In the genomic region with DNA sequence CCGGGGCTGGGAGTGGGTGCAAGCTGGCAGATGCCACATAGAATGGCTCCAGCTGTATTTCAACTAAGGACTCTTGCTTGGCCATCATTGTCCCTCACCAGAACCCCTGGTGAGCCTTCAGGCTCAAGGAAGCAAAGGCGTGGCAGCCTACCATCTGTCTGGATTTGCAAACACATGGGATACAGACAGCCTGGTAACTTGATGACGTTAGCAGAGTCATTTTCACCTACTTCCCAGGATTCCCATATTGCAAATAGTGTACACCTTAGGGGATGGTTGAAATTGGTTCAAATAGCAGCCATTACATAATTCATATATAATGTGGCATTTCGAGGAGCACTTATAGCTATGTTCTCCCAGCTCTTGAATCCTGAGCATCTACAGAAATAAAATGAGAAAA, we compare ENCODE assay signal across 21 mouse cellular contexts. TPM values are rescaled to one million over a fixed set of nuclear protein-coding genes. Genes with fewer than 3 reads are reported as not detected.
A peak's percentile ranks its signal among the peaks of the same experiment; 100 is the strongest.
DNase-seq lines count a peak whose midpoint lies in the region; ATAC-seq and TF ChIP-seq lines count a peak whose summit lies in the region.
"Had no signal": no experiment of that assay in that cellular context is flagged by ENCODE, and none has a peak within 500 bp of the region (broad histone marks: within the 10 kb centered on the region; RNA-seq: fewer than 3 reads in every experiment).

No protein-coding gene starts in this region.

- no peaks in the 10 kb centered on the region for H3K36me3 ChIP-seq in forebrain, embryonic 13.5 days (ENCODE audit: poor library complexity, severe bottlenecking)
- H3K36me3 ChIP-seq in forebrain, postnatal 0 days (ENCODE audit: insufficient read depth) = 0 out of 2 replicates have a peak, but pooled peaks cover 2% of the 10 kb centered on the region
- 0 out of 2 replicates have a peak, but pooled peaks cover 4% of the 10 kb centered on the region for H3K36me3 ChIP-seq in neural tube, embryonic 13.5 days
- H3K36me3 ChIP-seq in midbrain, embryonic 11.5 days (ENCODE audit: control insufficient read depth, insufficient read depth, low read length) = no peaks in the 10 kb centered on the region
- no peaks in the 10 kb centered on the region for H3K36me3 ChIP-seq in neural tube, embryonic 15.5 days
- H3K36me3 ChIP-seq: embryonic facial prominence, embryonic 13.5 days; G1E; limb, embryonic 12.5 days; liver, embryonic 12.5 days had no signal

- H3K27ac ChIP-seq in forebrain, embryonic 13.5 days = 0 out of 2 replicates have a peak overlapping the region, but pooled peaks have one; percentile 3
- H3K27ac ChIP-seq in forebrain, postnatal 0 days (ENCODE audit: low read depth, low read length) = no peak overlapping the region
- 0 out of 2 replicates have a peak overlapping the region, but pooled peaks have one; percentile 23 for H3K27ac ChIP-seq in neural tube, embryonic 13.5 days (replicated peaks)
- no peak overlapping the region; the same call in 1 of the 2 replicates for H3K27ac ChIP-seq in midbrain, embryonic 11.5 days (ENCODE audit: low read depth, low read length)
- H3K27ac ChIP-seq in neural tube, embryonic 15.5 days (replicated peaks) = peak overlapping the region; percentile 74
- H3K27ac ChIP-seq: embryonic facial prominence, embryonic 13.5 days; kidney, postnatal 0 days; limb, embryonic 12.5 days; liver, embryonic 12.5 days; stomach, postnatal 0 days had no signal

- H3K4me2 ChIP-seq in forebrain, embryonic 13.5 days = no peak overlapping the region
- no peak overlapping the region for H3K4me2 ChIP-seq in forebrain, postnatal 0 days (ENCODE audit: low read depth)
- H3K4me2 ChIP-seq in neural tube, embryonic 13.5 days = no peak overlapping the region
- H3K4me2 ChIP-seq in midbrain, embryonic 11.5 days = no peak overlapping the region
- H3K4me2 ChIP-seq in neural tube, embryonic 15.5 days = no peak overlapping the region
- H3K4me2 ChIP-seq: embryonic facial prominence, embryonic 13.5 days; limb, embryonic 12.5 days; liver, embryonic 12.5 days had no signal

- H3K9ac ChIP-seq in forebrain, embryonic 13.5 days = no peak overlapping the region
- no peak overlapping the region for H3K9ac ChIP-seq in forebrain, postnatal 0 days
- H3K9ac ChIP-seq in neural tube, embryonic 13.5 days = no peak overlapping the region
- H3K9ac ChIP-seq in midbrain, embryonic 11.5 days (ENCODE audit: low read length) = no peak overlapping the region
- H3K9ac ChIP-seq in neural tube, embryonic 15.5 days (replicated peaks) = no peak overlapping the region
- H3K9ac ChIP-seq: embryonic facial prominence, embryonic 13.5 days; limb, embryonic 12.5 days; liver, embryonic 12.5 days had no signal

- no peak overlapping the region for H3K4me3 ChIP-seq in forebrain, embryonic 13.5 days
- H3K4me3 ChIP-seq in forebrain, postnatal 0 days (ENCODE audit: low read depth, low read length) = no peak overlapping the region
- H3K4me3 ChIP-seq in neural tube, embryonic 13.5 days = no peak overlapping the region
- no peak overlapping the region for H3K4me3 ChIP-seq in midbrain, embryonic 11.5 days (ENCODE audit: low read depth, low read length)
- H3K4me3 ChIP-seq in neural tube, embryonic 15.5 days (replicated peaks) = no peak overlapping the region
- H3K4me3 ChIP-seq: embryonic facial prominence, embryonic 13.5 days; limb, embryonic 12.5 days; liver, embryonic 12.5 days; megakaryocyte, embryonic 14.5 days; myocyte had no signal

- peaks cover 35% of the 10 kb centered on the region for H3K4me1 ChIP-seq in forebrain, embryonic 13.5 days
- H3K4me1 ChIP-seq in forebrain, postnatal 0 days (ENCODE audit: insufficient read depth) = 0 out of 2 replicates have a peak, but pooled peaks cover 7% of the 10 kb centered on the region
- peaks cover 37% of the 10 kb centered on the region for H3K4me1 ChIP-seq in neural tube, embryonic 13.5 days (replicated peaks)
- peaks cover 12% of the 10 kb centered on the region for H3K4me1 ChIP-seq in midbrain, embryonic 11.5 days (ENCODE audit: control insufficient read depth, insufficient read depth, low read length)
- H3K4me1 ChIP-seq in neural tube, embryonic 15.5 days = peaks cover 43% of the 10 kb centered on the region
- H3K4me1 ChIP-seq: liver, embryonic 12.5 days had no signal

- H3K9me3 ChIP-seq in forebrain, embryonic 13.5 days (replicated peaks) = no peaks in the 10 kb centered on the region
- H3K9me3 ChIP-seq in forebrain, postnatal 0 days (ENCODE audit: low read length) = no peaks in the 10 kb centered on the region
- H3K9me3 ChIP-seq in neural tube, embryonic 13.5 days = no peaks in the 10 kb centered on the region
- no peaks in the 10 kb centered on the region for H3K9me3 ChIP-seq in midbrain, embryonic 11.5 days (ENCODE audit: control insufficient read depth, low read length)
- no peaks in the 10 kb centered on the region for H3K9me3 ChIP-seq in neural tube, embryonic 15.5 days (replicated peaks)
- H3K9me3 ChIP-seq: embryonic facial prominence, embryonic 13.5 days; limb, embryonic 12.5 days; liver, embryonic 12.5 days; megakaryocyte, embryonic 14.5 days had no signal

- intact Hi-C loops in heart, postnatal 36 days (cut with DNase I) = loop anchor here (10.0 kb wide), 1 partner anchor 999 kb away; no protein-coding TSS in a partner anchor

- ATAC-seq in forebrain, embryonic 13.5 days = no peak
- ATAC-seq in forebrain, postnatal 0 days = no peak
- no peak for ATAC-seq in neural tube, embryonic 13.5 days (ENCODE audit: low read depth)
- no peak for ATAC-seq in midbrain, embryonic 11.5 days (ENCODE audit: low FRiP score)
- ATAC-seq in neural tube, embryonic 15.5 days (ENCODE audit: low FRiP score) = no peak
- ATAC-seq: liver, embryonic 12.5 days had no signal

- 75% methylated on average over 4 of the region's 4 CpGs for WGBS in forebrain, embryonic 13.5 days
- WGBS in forebrain, postnatal 0 days = 62% methylated on average over 4 of the region's 4 CpGs
- WGBS in neural tube, embryonic 13.5 days = 61% methylated on average over 4 of the region's 4 CpGs
- 85% methylated on average over 4 of the region's 4 CpGs for WGBS in midbrain, embryonic 11.5 days
- WGBS in neural tube, embryonic 15.5 days = 60% methylated on average over 4 of the region's 4 CpGs

- no peak for DNase-seq in forebrain, postnatal 0 days
- DNase-seq in neural tube, embryonic 10.5 days (ENCODE audit: extremely low spot score, low spot score) = no peak
- DNase-seq in midbrain, embryonic 11.5 days (ENCODE audit: low spot score, missing footprints) = peak; percentile 86
- DNase-seq in heart, postnatal 36 days = no peak
- DNase-seq in retina, postnatal 1 day = no peak
- DNase-seq: adrenal gland, postnatal 14 days; cerebellum, adult 9-10 months; kidney, adult 11 months; layer of hippocampus, adult 9-11 months; lung, adult 2 months had no signal

- H3K27me3 ChIP-seq in forebrain, embryonic 13.5 days = no peaks in the 10 kb centered on the region
- H3K27me3 ChIP-seq in forebrain, postnatal 0 days (ENCODE audit: insufficient read depth, low read length) = no peaks in the 10 kb centered on the region
- H3K27me3 ChIP-seq in neural tube, embryonic 13.5 days = no peaks in the 10 kb centered on the region
- H3K27me3 ChIP-seq in midbrain, embryonic 11.5 days (ENCODE audit: control insufficient read depth, insufficient read depth, low read length) = no peaks in the 10 kb centered on the region
- H3K27me3 ChIP-seq in neural tube, embryonic 15.5 days (replicated peaks) = no peaks in the 10 kb centered on the region
- H3K27me3 ChIP-seq: embryonic facial prominence, embryonic 13.5 days; limb, embryonic 12.5 days; liver, embryonic 12.5 days had no signal

- no peak for TF ChIP-seq CTCF in forebrain, postnatal 0 days (IDR thresholded peaks at IDR 0.05; ENCODE audit: low read depth)

RNA-seq across cellular contexts. Expression of gene Fam49a, which starts 52.0 kb away (rescaled TPM):
- polyA plus RNA-seq in forebrain, embryonic 13.5 days (2015; fragmentation: Nextera tagmentation; extraction: Ambion mirVana) = 45.9 and 55.0 TPM in 2 replicates
- 202 and 242 TPM in 2 replicates for total RNA-seq in forebrain, postnatal 0 days (2014; rRNA removed)
- 120 and 127 TPM in 2 replicates for polyA plus RNA-seq in forebrain, postnatal 0 days (2015; fragmentation: Nextera tagmentation; extraction: Ambion mirVana)
- 34.1 and 42.6 TPM in 2 replicates for polyA plus RNA-seq in neural tube, embryonic 13.5 days (2015; fragmentation: Nextera tagmentation; extraction: Ambion mirVana)
- polyA plus RNA-seq in midbrain, embryonic 11.5 days (2014; fragmentation: Nextera tagmentation; extraction: Ambion mirVana) = 14.4 and 18.2 TPM in 2 replicates
- polyA plus RNA-seq in neural tube, embryonic 15.5 days (2015; fragmentation: Nextera tagmentation; extraction: Ambion mirVana) = 58.2 and 59.1 TPM in 2 replicates
- total RNA-seq in heart, postnatal 36 days (2021) = 10 to 100 TPM in 1 of 2 experiments, 1 to 10 TPM in 1; 8.6 to 10.5 TPM
- polyA plus RNA-seq: G1E, myocyte had no signal

Comparison
In these comparisons a context has a peak if more than half of its experiments do, and no peak if none do; other contexts are left out.
1. H3K27ac ChIP-seq: peak in forebrain, embryonic 13.5 days (single experiment), neural tube, embryonic 13.5 days (single experiment) and neural tube, embryonic 15.5 days (single experiment); none in forebrain, postnatal 0 days (single experiment) and midbrain, embryonic 11.5 days (single experiment).